Mouse (Mus musculus): Measurements from ENCODE around the gene Gm21293.
"Not testable (repeated sequence)": the region's sequence is repeated elsewhere in the genome, so short reads cannot be mapped to it uniquely, and the experiment has no call there.

DNA sequence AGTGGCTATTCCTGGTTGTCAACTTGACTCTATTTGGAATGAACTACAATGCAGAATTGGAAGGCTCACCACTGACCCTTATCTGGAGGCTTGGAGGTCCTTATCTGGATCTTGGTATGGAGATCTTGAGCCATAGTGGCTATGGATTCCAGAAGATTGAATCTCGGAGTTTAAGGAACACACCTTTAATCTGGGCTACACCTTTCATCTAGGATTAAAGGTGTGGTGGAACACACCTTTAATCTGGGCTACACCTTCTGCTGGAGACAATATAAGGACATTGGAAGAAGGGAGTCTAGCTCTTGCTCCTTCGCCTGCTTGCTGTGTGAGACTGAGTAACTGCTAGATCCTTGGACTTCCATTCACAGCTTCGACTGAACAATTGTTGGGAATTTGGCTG lies at the start of gene Gm21293:
- TF ChIP-seq CHD2, ZNF384 (IDR thresholded peaks at IDR 0.05; ENCODE audit: low read depth, low read length): not testable (repeated sequence)

Data from ES-E14 (cell line).